Mouse (Mus musculus) brain, embryonic 14.5 days (tissue): ENCODE data around the gene Mex3b. TPM values are rescaled to one million over a fixed set of nuclear protein-coding genes. Genes with fewer than 3 reads are reported as not detected.

Experiments used
- DNase-seq: peaks from one replicate; pipeline ENCODE4 v3.0.0-alpha.2; 2011; ENCODE audit warnings: low read depth
- CTCF ChIP-seq: fragments of 200-500 bp; IDR thresholded peaks from 2 replicates; pipeline ENCODE4 v1.5.1; 2012; ENCODE audit warnings: inconsistent platforms, mild to moderate bottlenecking, moderate library complexity, borderline replicate concordance; ENCODE audit not compliant: insufficient read depth, insufficient read length; ENCODE audit errors: extremely low read depth
- POLR2A ChIP-seq: fragments of 200-500 bp; IDR thresholded peaks from 2 replicates; pipeline ENCODE4 v1.6.1; 2012; ENCODE audit warnings: mild to moderate bottlenecking, inconsistent platforms, borderline replicate concordance; ENCODE audit not compliant: poor library complexity, insufficient read depth, insufficient read length, severe bottlenecking; ENCODE audit errors: extremely low read depth
- polyA plus RNA-seq: library from polyadenylated mRNA; depleted of rRNA; stranded (reverse); fragments of >200 nt; gene quantifications from 2 replicates; pipeline ENCODE4 v1.2.3, GENCODE M21; 2012

The Mex3b gene
- polyA plus RNA-seq, 1 experiment, result 154 TPM

GRCm38 (mm10) chr7:82850756-82851155, 16.4 kb upstream of the Mex3b start:
- TF ChIP-seq CTCF, result no peak
- TF ChIP-seq POLR2A, result no peak
- no peak for DNase-seq

GRCm38 (mm10) chr7:82851670-82852069, 15.5 kb upstream of the Mex3b start:
- TF ChIP-seq POLR2A (no peak), CTCF (no peak)
- DNase-seq, result no peak

- DNase-seq, result peak; percentile 52
- TF ChIP-seq POLR2A (no peak), CTCF (no peak)
Measured at GRCm38 (mm10) chr7:82854195-82854766, 12.9 kb upstream of the Mex3b start.

DNA sequence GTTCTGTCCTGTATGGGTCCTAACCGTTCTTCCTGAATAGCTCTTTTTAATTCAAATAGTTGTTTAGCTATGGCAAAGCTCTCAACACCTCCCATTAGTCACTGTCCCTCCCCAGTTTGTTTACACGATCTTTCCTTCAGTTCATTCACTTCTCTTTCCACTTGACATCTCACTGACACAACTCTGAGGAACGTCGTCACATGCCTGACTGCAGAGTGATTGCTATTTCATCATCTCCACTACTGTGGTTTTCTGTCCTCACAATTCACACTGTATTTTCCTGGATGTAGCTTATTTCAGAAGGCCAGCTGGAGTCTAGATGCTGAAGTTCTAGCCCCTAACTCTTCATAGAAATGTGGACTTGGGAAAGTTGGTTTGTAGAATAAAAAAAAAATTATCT, 8.5 kb upstream of the Mex3b start:
- TF ChIP-seq POLR2A (no peak), CTCF (no peak)
- no peak for DNase-seq

- DNase-seq, result no peak
Measured at GRCm38 (mm10) chr7:82860626-82861025, 6.5 kb upstream of the Mex3b start.

DNA sequence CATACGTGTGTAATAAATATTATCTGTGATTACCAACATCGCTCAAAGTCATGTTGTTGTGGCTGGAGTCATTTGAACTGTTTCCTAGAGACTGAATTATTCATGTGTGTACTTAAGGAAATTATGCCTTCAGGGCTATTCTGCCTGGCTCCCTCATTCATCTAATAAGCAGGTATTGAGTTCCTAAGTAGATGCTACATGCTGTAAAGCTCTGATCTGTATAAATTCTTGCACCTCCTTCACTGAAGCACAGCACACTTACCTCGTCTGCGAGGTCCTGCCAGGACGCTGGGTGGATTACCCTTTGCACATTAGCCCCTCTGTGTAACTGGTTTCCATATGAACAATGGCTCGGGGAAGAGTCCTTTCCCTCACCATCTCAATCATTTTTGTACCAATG, 3.8 kb upstream of the Mex3b start:
- TF ChIP-seq POLR2A (no peak), CTCF (no peak)
- peak; percentile 53 for DNase-seq

More at GRCm38 (mm10) chr7:82860626-82861025, 6.5 kb upstream of the Mex3b start:
- TF ChIP-seq CTCF, result no peak
- TF ChIP-seq POLR2A, result no peak

DNA sequence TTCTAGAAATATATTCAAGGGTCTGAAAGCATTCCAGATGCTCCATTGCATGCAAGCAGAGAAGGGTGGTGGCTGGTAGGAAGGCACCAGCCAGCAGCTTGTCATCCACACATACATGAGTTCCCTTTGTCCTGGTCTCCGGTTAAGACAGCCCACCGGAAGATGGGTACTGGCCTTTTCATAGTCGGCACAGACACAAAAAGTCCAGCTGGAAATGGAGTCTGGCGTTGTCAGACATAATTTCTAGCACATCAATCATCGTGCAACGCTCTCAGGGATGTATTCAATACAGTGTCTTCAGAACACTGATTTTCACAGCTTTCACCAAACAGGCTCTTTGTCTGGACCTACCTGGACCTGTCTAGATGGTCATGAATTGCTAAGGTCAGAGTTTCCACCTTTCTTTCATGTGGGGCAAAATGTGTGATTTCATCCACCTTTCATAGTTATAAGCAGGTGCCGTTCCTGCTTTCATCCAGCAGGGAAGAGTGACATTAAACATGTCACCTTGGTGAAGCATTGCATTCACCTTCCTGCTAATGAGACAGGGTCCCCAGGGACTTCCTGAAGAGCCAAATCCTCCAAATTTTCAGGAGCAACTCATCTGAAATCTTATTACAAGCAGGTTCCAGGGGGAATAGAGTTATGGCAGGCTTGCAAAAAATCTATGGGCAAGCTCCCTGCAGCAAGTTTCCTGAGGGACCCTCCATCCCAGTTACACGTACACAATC, 2.7 kb upstream of the Mex3b start:
- DNase-seq, result peak; percentile 86
- no peak for TF ChIP-seq POLR2A
- peak; percentile 9; the same call in 1 of the 2 replicates for TF ChIP-seq CTCF

GRCm38 (mm10) chr7:82864991-82865771, 2.0 kb upstream of the Mex3b start:
- TF ChIP-seq CTCF, result no peak
- TF ChIP-seq POLR2A, result no peak
- peak; percentile 77 for DNase-seq

DNA sequence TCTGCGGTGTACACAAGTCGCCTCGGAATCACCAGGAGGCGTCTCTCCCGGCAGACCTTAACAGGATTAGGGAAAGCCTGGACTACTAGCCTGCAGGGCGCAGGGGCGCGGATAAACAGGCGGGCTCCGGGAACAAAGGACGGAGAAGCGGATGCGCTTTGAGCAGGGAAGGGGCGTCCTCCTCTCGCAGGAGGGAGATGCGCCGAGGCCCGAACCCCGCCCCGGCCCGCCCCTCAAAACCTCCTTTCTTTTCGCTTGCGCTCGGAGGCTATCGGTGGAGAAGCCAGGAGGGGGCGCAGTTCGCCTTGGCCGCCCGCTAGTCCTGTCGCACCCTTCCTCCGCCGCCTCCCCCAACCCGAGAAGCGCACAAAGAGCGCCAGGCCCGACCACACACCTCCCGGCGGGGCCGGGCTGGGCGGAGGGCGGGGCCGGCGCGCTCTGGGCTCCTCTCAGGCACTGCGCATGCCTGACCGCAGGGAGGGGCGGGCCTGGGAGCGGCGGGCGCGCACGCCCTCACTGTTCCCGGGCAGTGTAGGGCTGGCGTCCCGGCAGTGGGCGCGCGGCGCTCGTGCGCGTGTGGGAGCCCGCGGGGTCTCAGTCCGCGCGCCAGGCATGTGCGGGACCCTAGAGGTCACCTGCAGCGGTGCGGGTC, 1.2 kb upstream of the Mex3b start:
- TF ChIP-seq POLR2A (peak; percentile 95), CTCF (peak; percentile 76)
- peak; percentile 100 for DNase-seq

DNA sequence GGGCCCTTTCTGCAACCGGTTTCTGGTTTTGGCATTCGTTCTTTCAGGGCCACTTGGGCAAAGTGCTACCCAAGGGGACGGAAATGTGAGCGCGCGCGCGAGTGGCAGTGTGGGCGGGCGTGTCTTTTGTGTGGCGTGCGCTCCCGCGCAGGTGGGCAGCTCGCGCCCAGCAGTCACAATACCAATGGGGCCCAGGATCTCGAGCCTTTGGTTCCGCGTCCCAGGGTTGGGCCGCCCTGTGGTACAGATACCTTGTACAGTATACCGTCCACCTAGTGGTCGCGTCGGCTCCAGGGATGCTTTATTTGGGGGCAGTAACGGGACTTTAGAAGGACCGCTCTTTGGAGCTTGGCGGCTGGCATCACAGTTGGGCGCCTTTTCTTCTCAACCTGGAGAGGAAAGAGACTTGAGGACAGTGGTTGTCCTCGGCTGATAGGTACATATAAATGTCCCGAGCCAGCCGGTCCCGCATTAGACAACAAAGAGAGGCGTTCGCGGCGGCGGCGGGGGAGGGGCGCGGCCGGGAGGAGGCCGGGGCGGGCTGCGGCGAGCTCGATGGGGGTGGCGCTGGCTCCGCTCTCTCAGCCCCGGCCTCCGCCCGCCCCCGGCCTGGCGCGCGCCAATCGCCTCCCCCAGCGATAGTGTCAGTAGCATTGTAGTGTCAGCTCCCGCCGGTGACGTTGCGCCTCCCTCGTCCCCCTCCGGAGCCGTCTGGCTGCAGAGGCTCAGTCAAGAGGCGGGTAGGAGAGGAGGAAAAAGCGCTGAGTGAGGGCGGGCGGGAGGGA, 455 bp upstream of the Mex3b start:
- peak; percentile 100 for DNase-seq
- TF ChIP-seq CTCF, result peak; percentile 29; the same call in 1 of the 2 replicates
- TF ChIP-seq POLR2A, result no peak; the same call in 1 of the 2 replicates
